Mouse (Mus musculus) embryonic stem cell, embryonic (primary cell): ENCODE measurements around the gene Gast.

Experiments
- CTCF ChIA-PET, 4 experiments: fragments of 300-600 bp in 2 of 4; fragments of 350-600 bp in 2 of 4; sonication (Branson Sonifier 250); formaldehyde crosslinking; loops; one replicate each; lab custom pipeline; 2022; ENCODE audit warnings: inconsistent platforms in 2 of 4; lab: Charles Lee
- POLR2A ChIA-PET, 4 experiments: fragments of 300-600 bp in 2 of 4; fragments of 350-600 bp in 2 of 4; sonication (Branson Sonifier 250); formaldehyde crosslinking; loops; one replicate each; lab custom pipeline; 2022; ENCODE audit warnings: antibody characterized with exemption in 4 of 4, inconsistent platforms in 1 of 4; lab: Charles Lee

Gene Gast

DNA sequence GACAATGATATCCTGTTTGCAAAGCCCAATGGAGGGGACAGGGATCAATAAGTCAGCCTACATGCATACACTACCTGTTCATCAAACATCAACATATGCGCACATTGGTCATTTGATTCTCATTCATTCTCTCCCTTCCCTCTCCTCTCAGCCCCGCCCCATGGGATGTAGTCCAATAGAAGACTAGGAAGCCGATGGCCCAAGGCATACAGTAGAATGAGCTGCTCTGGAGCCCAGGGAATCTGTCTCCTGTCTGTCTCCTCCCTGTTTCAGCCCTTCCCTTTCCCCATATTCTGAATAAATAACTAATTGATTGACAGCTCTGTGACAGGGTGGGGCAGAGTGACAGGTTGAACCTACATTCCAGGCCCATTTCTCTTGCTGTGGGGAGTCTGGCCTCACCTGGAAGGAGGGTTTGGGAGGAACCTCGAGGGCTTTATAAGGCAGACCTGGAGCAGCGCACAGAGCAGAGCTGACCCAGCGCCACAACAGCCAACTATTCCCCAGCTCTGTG, at the start of gene Gast:
TSS of gene Gast (plus strand) at position 464 of the 514 bp plus-strand sequence.
- ChIA-PET CTCF (no interaction called here), POLR2A (interaction anchor here (0.6 to 22.4 kb wide), 15 partner anchors 9 to 194 kb away, joined by 3 to 410 read pairs (median 4); partner anchors contain the start of genes Eif1 (in 2 of the 4) and Acly (in 1 of the 4))

- ChIA-PET POLR2A (interaction anchor here (0.6 to 16.3 kb wide), 31 partner anchors 9 to 139 kb away, joined by 3 to 262 read pairs (median 6); partner anchors contain the start of genes Eif1 (in 4 of the 4), Krt42 (in 2 of the 4), Hap1 (in 1 of the 4) and Jup (in 1 of the 4)), CTCF (interaction anchor here (0.6 to 10.3 kb wide), 11 partner anchors 10 to 148 kb away, joined by 3 to 317 read pairs (median 5); partner anchors contain the start of genes Hap1 (in 1 of the 4) and Krt17 (in 1 of the 4))
Measured at GRCm38 (mm10) chr11:100284988-100285387, 49.2 kb upstream of the Gast start.

GRCm38 (mm10) chr11:100287024-100287423, 47.2 kb upstream of the Gast start:
- POLR2A ChIA-PET: interaction anchor here (0.6 to 16.3 kb wide), 34 partner anchors 7 to 276 kb away, joined by 3 to 262 read pairs (median 4); partner anchors contain the start of genes Eif1 (in 3 of the 4), Krt42 (in 2 of the 4) and Krt17 (in 1 of the 4)

DNA sequence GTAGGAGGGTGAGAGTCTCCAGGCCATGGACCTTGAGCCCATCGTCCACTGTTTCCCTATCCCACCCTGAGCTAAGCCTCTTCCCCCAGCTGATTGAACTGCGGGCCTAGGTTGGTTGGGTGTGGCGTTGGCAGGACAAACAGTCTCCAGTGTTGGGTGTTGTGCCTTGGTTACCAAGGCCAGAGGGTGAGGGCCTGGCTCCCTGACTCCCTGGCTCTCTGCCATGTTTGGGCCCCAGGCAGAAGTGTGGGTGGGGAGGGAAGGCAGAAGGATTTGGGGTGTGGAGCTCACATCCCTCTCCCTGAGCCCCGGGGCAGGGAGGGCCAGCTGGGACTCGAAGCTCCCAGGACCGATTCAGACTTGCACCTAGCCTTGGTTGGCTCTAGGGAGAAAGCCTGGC, 45.3 kb upstream of the Gast start:
- ChIA-PET CTCF (interaction anchor here in 3 of 4 experiments (0.6 to 10.3 kb wide), 8 partner anchors 7 to 120 kb away, joined by 3 to 254 read pairs (median 4); no protein-coding TSS in a partner anchor), POLR2A (interaction anchor here in 3 of 4 experiments (0.6 to 16.3 kb wide), 13 partner anchors 7 to 99 kb away, joined by 3 to 262 read pairs (median 6); partner anchors contain the start of genes Eif1 (in 3 of the 3) and Krt17 (in 1 of the 3))

More at GRCm38 (mm10) chr11:100287024-100287423, 47.2 kb upstream of the Gast start:
- CTCF ChIA-PET: interaction anchor here (0.6 to 10.3 kb wide), 11 partner anchors 9 to 228 kb away, joined by 3 to 317 read pairs (median 5); no protein-coding TSS in a partner anchor

- POLR2A ChIA-PET: interaction anchor here in 3 of 4 experiments (0.5 to 16.3 kb wide), 15 partner anchors 8 to 1178 kb away, joined by 3 to 262 read pairs (median 4); partner anchors contain the start of genes Eif1 (in 3 of the 3), Krt17 (in 1 of the 3) and Krt19 (in 1 of the 3)
Measured at GRCm38 (mm10) chr11:100290235-100290634, 44.0 kb upstream of the Gast start.

DNA sequence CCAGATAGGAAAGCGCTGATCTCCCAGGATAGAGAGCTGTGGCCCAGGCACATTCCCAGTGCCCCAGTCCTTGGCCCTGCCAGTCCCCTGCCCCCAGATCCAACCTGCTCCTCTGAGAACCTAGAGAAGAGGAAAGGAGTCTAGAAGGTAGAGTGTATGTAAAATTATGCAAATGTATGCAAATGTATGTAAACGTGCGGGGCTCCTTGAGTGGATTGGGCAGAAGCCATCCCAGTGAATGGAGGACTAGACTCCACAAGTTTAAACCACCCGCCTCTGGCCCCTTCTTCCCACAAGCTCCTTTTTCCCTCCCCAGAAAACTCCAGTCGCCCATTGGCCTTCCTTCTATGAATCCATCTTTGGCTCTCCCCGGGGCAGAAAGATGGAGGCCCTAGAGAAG, 41.3 kb upstream of the Gast start:
- POLR2A ChIA-PET: interaction anchor here in 3 of 4 experiments (0.6 to 13.0 kb wide), 22 partner anchors 8 to 794 kb away, joined by 3 to 219 read pairs (median 5); partner anchors contain the start of genes Eif1 (in 2 of the 3) and Mlx (in 1 of the 3)
- CTCF ChIA-PET: interaction anchor here (0.7 to 12.1 kb wide), 7 partner anchors 8 to 124 kb away, joined by 3 to 317 read pairs (median 8); no protein-coding TSS in a partner anchor

More at GRCm38 (mm10) chr11:100290235-100290634, 44.0 kb upstream of the Gast start:
- CTCF ChIA-PET: interaction anchor here in 3 of 4 experiments (1.0 to 12.1 kb wide), 5 partner anchors 5 to 921 kb away, joined by 3 to 317 read pairs (median 254); no protein-coding TSS in a partner anchor

DNA sequence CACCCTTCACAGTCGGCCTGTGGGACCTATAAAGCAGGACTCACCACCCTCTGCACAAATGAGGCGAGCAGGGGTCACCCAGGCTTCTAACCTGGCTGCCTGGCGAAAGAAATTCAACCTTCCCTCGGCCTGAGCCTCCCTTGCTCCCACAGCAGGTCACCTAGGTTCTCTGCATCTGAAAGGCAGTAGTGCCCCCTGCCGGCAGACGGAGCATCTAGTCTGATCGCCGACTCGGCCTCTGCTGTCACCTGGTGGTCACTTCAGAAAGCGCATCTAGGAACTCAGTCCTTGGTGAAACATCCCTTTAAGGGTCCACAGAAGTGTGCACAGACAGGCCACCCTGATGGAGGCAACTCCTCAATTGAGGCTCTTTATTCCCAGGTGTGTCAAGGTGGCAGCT, 38.9 kb upstream of the Gast start:
- ChIA-PET POLR2A (interaction anchor here in 3 of 4 experiments (1.0 to 13.0 kb wide), 10 partner anchors 12 to 126 kb away, joined by 3 to 219 read pairs (median 4); no protein-coding TSS in a partner anchor), CTCF (interaction anchor here (0.7 to 12.1 kb wide), 16 partner anchors 10 to 753 kb away, joined by 3 to 317 read pairs (median 6); no protein-coding TSS in a partner anchor)

- CTCF ChIA-PET: interaction anchor here (0.6 to 12.1 kb wide), 91 partner anchors 9 to 1691 kb away, joined by 3 to 317 read pairs (median 4); partner anchors contain the start of genes Eif1 (in 3 of the 4), Krt19 (in 1 of the 4) and Krtap16-1 (in 1 of the 4)
- POLR2A ChIA-PET: interaction anchor here (0.6 to 13.0 kb wide), 23 partner anchors 9 to 1002 kb away, joined by 3 to 219 read pairs (median 4); partner anchors contain the start of gene Eif1 (in 2 of the 4)
Measured at GRCm38 (mm10) chr11:100297801-100298200, 36.4 kb upstream of the Gast start.

GRCm38 (mm10) chr11:100298274-100299036, 35.8 kb upstream of the Gast start:
- ChIA-PET CTCF (interaction anchor here (0.5 to 12.1 kb wide), 96 partner anchors 8 to 1691 kb away, joined by 3 to 317 read pairs (median 4); partner anchors contain the start of genes Eif1 (in 3 of the 4), Krt19 (in 1 of the 4) and Krtap16-1 (in 1 of the 4)), POLR2A (interaction anchor here (0.5 to 13.0 kb wide), 26 partner anchors 9 to 1309 kb away, joined by 3 to 219 read pairs (median 4); partner anchors contain the start of gene Eif1 (in 3 of the 4))

DNA sequence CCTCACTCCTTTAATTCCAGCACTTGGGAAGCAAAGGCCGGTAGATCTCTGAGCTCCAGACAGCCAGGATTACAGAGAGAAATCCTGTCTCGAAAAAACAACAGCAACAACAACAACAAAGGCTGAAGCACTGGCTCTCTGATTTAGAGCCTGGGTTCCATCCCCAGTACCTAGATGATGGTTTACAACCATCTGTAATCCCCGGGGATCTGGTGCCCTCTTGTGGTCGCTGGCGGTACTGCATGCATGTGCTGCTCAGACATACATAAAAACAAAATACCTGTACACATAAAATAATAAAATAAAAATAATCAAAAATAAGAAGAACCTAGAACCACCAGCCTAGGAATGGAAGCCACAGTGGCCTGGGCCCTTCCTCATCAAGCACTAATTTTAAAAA, 33.9 kb upstream of the Gast start:
- CTCF ChIA-PET: interaction anchor here (0.6 to 12.1 kb wide), 12 partner anchors 11 to 1038 kb away, joined by 3 to 317 read pairs (median 3); partner anchors contain the start of gene Eif1 (in 1 of the 4)
- POLR2A ChIA-PET: interaction anchor here in 3 of 4 experiments (0.6 to 13.0 kb wide), 5 partner anchors 19 to 21 kb away, joined by 3 to 219 read pairs (median 48); partner anchors contain the start of gene Eif1 (in 3 of the 3)

- ChIA-PET CTCF (interaction anchor here in 3 of 4 experiments (0.7 to 12.1 kb wide), 3 partner anchors 11 to 18 kb away, joined by 4 to 317 read pairs (median 254); no protein-coding TSS in a partner anchor), POLR2A (interaction anchor here in 3 of 4 experiments (0.6 to 9.4 kb wide), 4 partner anchors 20 to 150 kb away, joined by 3 to 190 read pairs (median 26); partner anchors contain the start of gene Eif1 (in 2 of the 3))
Measured at GRCm38 (mm10) chr11:100301292-100301691, 32.9 kb upstream of the Gast start.

DNA sequence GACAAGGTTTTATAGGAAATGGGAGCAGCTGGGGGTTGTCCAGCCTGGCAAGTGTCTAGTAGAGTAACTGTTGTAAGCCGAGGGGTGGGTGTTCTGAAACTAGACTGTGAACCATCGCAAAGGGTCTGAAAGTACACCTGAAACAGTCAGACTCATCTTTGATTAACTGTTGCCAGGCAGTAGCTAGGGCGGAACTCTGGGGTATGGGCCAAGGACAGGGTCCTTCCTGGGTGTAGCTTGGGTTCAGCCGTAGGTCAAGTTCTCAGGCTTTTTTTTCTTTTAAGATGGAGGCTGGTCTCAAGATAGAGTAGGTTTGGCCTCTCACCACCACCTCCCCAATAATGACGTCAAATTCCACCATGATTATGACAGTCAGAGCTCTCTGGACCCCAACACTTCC, 26.3 kb upstream of the Gast start:
- ChIA-PET CTCF (interaction anchor here (0.6 to 5.5 kb wide), 14 partner anchors 10 to 139 kb away, joined by 3 to 25 read pairs (median 4); partner anchors contain the start of gene Eif1 (in 1 of the 4)), POLR2A (interaction anchor here (0.6 to 9.4 kb wide), 33 partner anchors 8 to 252 kb away, joined by 3 to 190 read pairs (median 5); partner anchors contain the start of genes Eif1 (in 4 of the 4), Acly (in 1 of the 4), Hap1 (in 1 of the 4) and Jup (in 1 of the 4))

GRCm38 (mm10) chr11:100308672-100309071, 25.5 kb upstream of the Gast start:
- ChIA-PET CTCF (interaction anchor here (0.6 to 2.5 kb wide), 13 partner anchors 11 to 140 kb away, joined by 3 to 10 read pairs (median 5); partner anchors contain the start of gene Eif1 (in 1 of the 4)), POLR2A (interaction anchor here (0.6 to 9.4 kb wide), 23 partner anchors 9 to 251 kb away, joined by 3 to 190 read pairs (median 4); partner anchors contain the start of genes Eif1 (in 4 of the 4), Hap1 (in 1 of the 4) and Jup (in 1 of the 4))

DNA sequence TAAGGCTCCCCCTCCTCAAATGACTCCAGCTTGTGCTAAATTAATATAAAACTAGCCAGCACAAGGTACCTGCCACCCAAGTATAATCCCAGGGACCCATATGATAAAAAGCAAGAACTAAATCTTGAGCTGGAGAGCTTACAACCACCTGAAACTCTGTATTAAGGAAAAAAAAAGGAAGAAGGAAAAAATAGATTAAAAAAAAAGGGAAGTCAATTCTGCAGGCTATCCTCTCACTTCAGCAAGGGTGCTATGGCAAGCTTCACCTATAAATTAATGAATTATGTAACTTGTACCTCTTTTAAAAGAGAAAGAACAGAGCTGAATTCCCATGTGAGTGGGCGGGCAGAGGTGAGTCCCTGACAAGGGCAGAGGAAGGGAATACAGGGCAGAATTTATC, 22.6 kb upstream of the Gast start:
- POLR2A ChIA-PET: interaction anchor here (0.6 to 4.5 kb wide), 14 partner anchors 8 to 169 kb away, joined by 3 to 140 read pairs (median 4); partner anchors contain the start of genes Eif1 (in 4 of the 4), Hap1 (in 1 of the 4) and Jup (in 1 of the 4)
- CTCF ChIA-PET: interaction anchor here in 3 of 4 experiments (0.6 to 1.4 kb wide), 4 partner anchors 9 to 1182 kb away, joined by 3 to 12 read pairs (median 4); no protein-coding TSS in a partner anchor

GRCm38 (mm10) chr11:100312096-100312679, 22.0 kb upstream of the Gast start:
- CTCF ChIA-PET: interaction anchor here in 3 of 4 experiments (0.5 to 1.4 kb wide), 5 partner anchors 8 to 143 kb away, joined by 3 to 12 read pairs (median 4); no protein-coding TSS in a partner anchor
- POLR2A ChIA-PET: interaction anchor here (0.6 to 4.5 kb wide), 14 partner anchors 8 to 168 kb away, joined by 3 to 140 read pairs (median 4); partner anchors contain the start of genes Eif1 (in 4 of the 4), Hap1 (in 1 of the 4) and Jup (in 1 of the 4)
